Mouse (Mus musculus): ENCODE results near the gene P2ry12. TPM values are rescaled to one million over a fixed set of nuclear protein-coding genes. Genes with fewer than 3 reads are reported as not detected.

P2ry12 gene
- total RNA-seq, 2 experiments from 2014 or later: 40.3 to 45.7 TPM

GRCm38 (mm10) chr3:59243384-59243783, 19.3 kb downstream of the P2ry12 start:
- peak; percentile 86 to 87 for DNase-seq (ENCODE audit: low spot score in 2 of 2)

- no peak for DNase-seq (ENCODE audit: low spot score in 2 of 2)
These were observed 27.8 kb downstream of the P2ry12 start for GRCm38 (mm10) chr3:59234878-59235277.

GRCm38 (mm10) chr3:59230912-59231311, 31.8 kb downstream of the P2ry12 start:
- DNase-seq (ENCODE audit: low spot score in 2 of 2): peak in 1 of 2 experiments; percentile 18

- no peak for DNase-seq (ENCODE audit: low spot score in 2 of 2)
These were observed 33.7 kb downstream of the P2ry12 start for GRCm38 (mm10) chr3:59228730-59229551.

- DNase-seq (ENCODE audit: low spot score in 2 of 2): no peak
These were observed 35.0 kb downstream of the P2ry12 start for GRCm38 (mm10) chr3:59227696-59228095.

- no peak for DNase-seq (ENCODE audit: low spot score in 2 of 2)
These were observed 37.3 kb downstream of the P2ry12 start for GRCm38 (mm10) chr3:59225411-59225810.

- DNase-seq (ENCODE audit: low spot score in 2 of 2): no peak
These were observed 40.4 kb downstream of the P2ry12 start for GRCm38 (mm10) chr3:59222303-59222702.

GRCm38 (mm10) chr3:59219326-59219725, 43.3 kb downstream of the P2ry12 start:
- DNase-seq (ENCODE audit: low spot score in 2 of 2): no peak

- no peak for DNase-seq (ENCODE audit: low spot score in 2 of 2)
These were observed 45.5 kb downstream of the P2ry12 start for GRCm38 (mm10) chr3:59217211-59217610.

- no peak for DNase-seq (ENCODE audit: low spot score in 2 of 2)
These were observed 50.3 kb downstream of the P2ry12 start for GRCm38 (mm10) chr3:59212404-59212803.

- DNase-seq (ENCODE audit: low spot score in 2 of 2): no peak
These were observed 50.9 kb downstream of the P2ry12 start for GRCm38 (mm10) chr3:59211784-59212183.

- DNase-seq (ENCODE audit: low spot score in 2 of 2): no peak
These were observed 51.9 kb downstream of the P2ry12 start, which contains the start of gene P2ry13 for GRCm38 (mm10) chr3:59210727-59211126. P2ry13 (minus strand) TSS chr3:59210882.

GRCm38 (mm10) chr3:59210089-59210488, 52.6 kb downstream of the P2ry12 start:
- DNase-seq (ENCODE audit: low spot score in 2 of 2): no peak

- peak in 1 of 2 experiments; percentile 62 for DNase-seq (ENCODE audit: low spot score in 2 of 2)
These were observed 53.8 kb downstream of the P2ry12 start for GRCm38 (mm10) chr3:59208650-59209548.

GRCm38 (mm10) chr3:59205941-59206340, 56.7 kb downstream of the P2ry12 start:
- DNase-seq (ENCODE audit: low spot score in 2 of 2): no peak

GRCm38 (mm10) chr3:59204719-59205503, 57.8 kb downstream of the P2ry12 start:
- no peak for DNase-seq (ENCODE audit: low spot score in 2 of 2)

- DNase-seq (ENCODE audit: low spot score in 2 of 2): no peak
These were observed 58.7 kb downstream of the P2ry12 start for GRCm38 (mm10) chr3:59203802-59204520.

- DNase-seq (ENCODE audit: low spot score in 2 of 2): no peak
These were observed 65.2 kb downstream of the P2ry12 start for GRCm38 (mm10) chr3:59197329-59197948.

- no peak for DNase-seq (ENCODE audit: low spot score in 2 of 2)
These were observed 67.7 kb downstream of the P2ry12 start, which contains the start of gene Gpr87 for GRCm38 (mm10) chr3:59194938-59195337. Gpr87 (minus strand) TSS chr3:59195104.

GRCm38 (mm10) chr3:59194099-59194498, 68.6 kb downstream of the P2ry12 start:
- DNase-seq (ENCODE audit: low spot score in 2 of 2): no peak
